Mouse (Mus musculus) testis, adult 2 months (tissue): ENCODE measurements at regions not wholly inside any gene's neighbourhood (a gene's known extent, or its start where the extent isn't known, plus 50 kb on each side); places are given as distances from the start of the nearest gene placed in this dataset.

Experiments used
- CTCF ChIP-seq: fragments of 200-500 bp; IDR thresholded peaks from 2 replicates; pipeline ENCODE4 v1.5.1; 2012; ENCODE audit warnings: low read depth, mild to moderate bottlenecking, inconsistent platforms, low read length, moderate library complexity; ENCODE audit not compliant: control insufficient read depth, insufficient read depth, insufficient replicate concordance
- POLR2A ChIP-seq: fragments of 200-500 bp; IDR thresholded peaks from 2 replicates; pipeline ENCODE4 v1.6.1; 2012; ENCODE audit warnings: low read depth, mild to moderate bottlenecking, inconsistent platforms, low read length, moderate library complexity; ENCODE audit not compliant: control insufficient read depth

DNA sequence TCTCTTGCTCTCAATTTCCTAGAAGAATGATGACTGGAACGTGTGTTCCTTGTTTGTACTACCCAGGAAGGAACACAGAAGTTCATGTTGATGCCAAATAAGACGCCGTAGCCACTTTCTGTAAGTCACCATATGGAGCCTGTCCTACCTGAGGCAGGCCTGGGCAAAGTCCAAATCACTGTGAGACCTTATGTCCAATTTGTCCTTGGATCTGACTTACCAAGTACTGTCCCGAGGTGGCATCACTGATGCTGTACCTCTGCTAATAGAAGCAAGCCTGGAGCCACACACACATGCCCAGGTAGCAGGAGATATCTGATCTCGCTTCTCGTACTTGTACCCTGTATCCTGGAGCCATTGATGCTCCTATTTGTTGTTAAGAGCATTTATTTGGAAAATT, 91.2 kb upstream of the E2f7 start:
- TF ChIP-seq CTCF (no peak), POLR2A (no peak)
